14 mouse cellular contexts compared by ENCODE assay signal in genomic region chr2:132509714-132510113, GRCm38 (mm10).
DNase-seq lines count a peak whose midpoint lies in the region; ATAC-seq lines count a peak whose summit lies in the region.
"Had no signal": no experiment of that assay in that cellular context is flagged by ENCODE, and none has a peak within 500 bp of the region (broad histone marks: within the 10 kb centered on the region; RNA-seq: fewer than 3 reads in every experiment).

No protein-coding gene starts in this region.

- intact Hi-C loops in heart, postnatal 25 days (cut with DNase I) = loop anchor here (10.0 kb wide), 1 partner anchor 305 kb away; the partner anchor contains the start of genes Mcm8 and Trmt6

- DNase-seq in heart, adult 11 months = peak; percentile 27
- DNase-seq in heart, postnatal 25 days (ENCODE audit: low spot score) = no peak
- DNase-seq in B cell, adult 2 months = peak; percentile 43
- peak; percentile 20 to 49 for DNase-seq in thymus, adult 18-20 months
- DNase-seq in retina, embryonic 14.5 days (ENCODE audit: low spot score) = no peak
- no peak for DNase-seq in adrenal gland, postnatal 10 days
- no peak for DNase-seq in heart, postnatal 4 days
- DNase-seq: embryo, embryonic 11 days; gastrocnemius, adult 2 months; kidney, adult 18-20 months; lung, postnatal 14 days had no signal

- 0 out of 2 replicates have a peak, but pooled peaks have one; percentile 10 for ATAC-seq in granulocyte monocyte progenitor cell, adult 5-6 weeks (replicated peaks; ENCODE audit: poor library complexity, severe bottlenecking)
- ATAC-seq: forebrain, embryonic 14.5 days; midbrain, embryonic 13.5 days had no signal

Comparison
In these comparisons a context has a peak if more than half of its experiments do, and no peak if none do; other contexts are left out.
1. DNase-seq: peak in heart, adult 11 months (single experiment), B cell, adult 2 months (2 of 2) and thymus, adult 18-20 months (2 of 2); none in heart, postnatal 25 days (single experiment), retina, embryonic 14.5 days (single experiment), adrenal gland, postnatal 10 days (single experiment) and heart, postnatal 4 days (single experiment).